Mouse (Mus musculus) olfactory bulb, adult 2 months (tissue): ENCODE results near the gene Nanp. TPM values are rescaled to one million over a fixed set of nuclear protein-coding genes. Genes with fewer than 3 reads are reported as not detected.

Source experiments
- H3K27ac ChIP-seq: fragments of 200-500 bp; 2 replicates; pipeline ENCODE4 v1.5.1; 2012; ENCODE audit warnings: low read depth, low read length; ENCODE audit not compliant: insufficient read depth
- H3K4me1 ChIP-seq: fragments of 200-500 bp; 2 replicates; pipeline ENCODE4 v1.6.1; 2012; ENCODE audit warnings: low read length; ENCODE audit not compliant: control insufficient read depth, insufficient read depth
- H3K4me3 ChIP-seq: fragments of 200-500 bp; 2 replicates; pipeline ENCODE4 v1.5.1; 2012; ENCODE audit warnings: mild to moderate bottlenecking, low read depth, low read length, moderate library complexity; ENCODE audit not compliant: insufficient read depth
- CTCF ChIP-seq: fragments of 200-500 bp; IDR thresholded peaks from 2 replicates; pipeline ENCODE4 v1.5.1; 2012; ENCODE audit warnings: low read depth, mild to moderate bottlenecking, low read length, moderate library complexity; ENCODE audit not compliant: insufficient read depth
- POLR2A ChIP-seq: fragments of 200-500 bp; IDR thresholded peaks from 2 replicates; pipeline ENCODE4 v1.6.1; 2012; ENCODE audit warnings: mild to moderate bottlenecking, low read depth, low read length, moderate library complexity; ENCODE audit not compliant: insufficient read depth
- WGBS: fragments of 180-500 bp; shearing (Covaris S2); methylation state at CpG from one replicate; pipeline ENCODE4 v1.1.7; 2018; 5-methylcytosine and 5-hydroxymethylcytosine counted together
- polyA plus RNA-seq: library from polyadenylated mRNA; stranded (reverse); fragments of >200 nt; gene quantifications from 2 replicates; pipeline ENCODE4 v1.2.4, GENCODE M21; 2012; ENCODE audit warnings: low replicate concordance; ENCODE audit not compliant: missing spikeins, insufficient read depth, insufficient read length

Gene Nanp
- polyA plus RNA-seq, 1 experiment = not detected

DNA sequence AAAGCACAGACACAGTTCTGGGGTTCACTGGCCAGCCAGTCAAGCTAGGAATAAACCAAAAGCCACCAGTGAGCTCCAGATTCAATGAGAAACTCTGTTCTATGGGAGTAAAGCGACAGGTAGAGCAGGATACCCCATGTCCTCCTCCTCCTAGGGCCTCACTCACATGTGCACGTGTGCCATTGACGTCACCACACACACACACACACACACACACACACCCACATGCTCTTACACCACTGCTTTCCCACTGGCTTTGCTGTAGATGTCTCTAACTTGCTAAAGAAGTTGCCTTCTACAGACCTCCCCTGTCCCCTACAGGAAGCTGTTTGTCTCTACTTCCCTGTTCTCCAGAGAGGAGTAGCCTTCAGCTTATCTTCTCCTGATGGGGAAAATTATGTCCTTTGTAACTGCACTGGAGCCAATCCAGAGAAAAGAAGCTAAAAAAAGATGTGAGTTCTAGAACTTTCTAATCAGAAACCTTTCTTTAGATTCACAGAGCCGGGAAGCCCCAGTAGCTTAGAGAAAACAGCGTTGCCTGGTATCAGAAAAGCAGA, 37.5 kb downstream of the Nanp start:
- Histone ChIP-seq H3K27ac (no peak overlapping the region), H3K4me1 (no peaks in the 10 kb centered on the region), H3K4me3 (no peak overlapping the region)
- 64% methylated on average over 5 of the region's 5 CpGs for WGBS
- no peak for TF ChIP-seq CTCF
- TF ChIP-seq POLR2A = no peak

DNA sequence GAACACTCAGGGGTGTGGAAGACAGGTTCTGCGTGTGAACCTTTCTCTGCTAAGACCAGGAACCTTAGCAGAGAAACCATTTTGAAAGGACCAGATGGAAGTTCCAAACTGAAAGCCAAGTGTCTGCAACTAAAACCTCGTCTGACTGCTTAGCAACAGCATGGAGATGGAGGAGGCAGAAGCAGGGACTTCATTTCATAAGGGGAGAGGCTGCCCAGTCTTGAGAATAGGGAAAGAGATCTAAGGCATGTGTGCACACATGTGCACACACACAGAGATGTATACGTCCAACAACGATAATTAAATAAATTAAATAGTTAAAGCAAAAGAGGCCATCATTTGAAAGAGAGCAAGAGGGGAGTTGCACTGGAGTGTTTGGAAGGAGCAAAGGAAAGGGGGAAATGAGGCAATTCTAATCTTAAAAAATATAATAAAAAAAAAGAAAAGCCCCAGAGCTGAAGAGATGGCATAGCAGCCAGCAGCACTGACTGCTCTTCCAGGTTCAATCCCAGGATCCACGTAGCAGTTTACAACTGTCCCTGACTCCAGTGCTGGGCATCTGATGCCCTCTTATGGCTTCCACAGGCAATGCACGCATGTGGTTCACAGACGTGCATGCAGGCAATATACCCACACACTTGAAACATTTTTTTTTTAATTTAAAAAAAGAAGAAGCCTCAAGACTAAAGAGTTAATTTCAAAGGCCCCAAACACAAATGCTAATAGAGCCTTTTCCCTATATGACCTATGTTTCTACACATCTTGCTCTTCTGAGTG, 38.6 kb downstream of the Nanp start:
- 49% methylated on average over 7 of the region's 7 CpGs for WGBS

DNA sequence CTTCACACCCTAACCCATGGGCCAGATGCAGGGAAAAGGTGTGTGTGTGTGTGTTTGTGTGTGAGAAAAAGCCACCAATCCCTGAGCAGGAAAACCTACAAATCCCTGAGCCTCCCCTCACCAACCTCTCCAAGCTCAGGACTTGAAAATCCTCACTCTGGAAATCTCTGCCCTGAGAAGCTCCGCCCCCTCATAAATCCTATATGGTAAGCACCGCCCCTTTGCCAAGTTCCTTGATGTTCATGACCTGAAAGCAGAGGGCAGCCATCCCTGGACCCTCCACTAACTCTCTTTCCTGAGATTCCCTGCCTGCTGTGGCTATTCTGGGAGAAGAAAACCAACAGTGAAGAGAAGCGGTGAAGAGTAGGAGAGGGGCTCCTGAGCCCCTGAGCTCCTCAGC, 40.2 kb downstream of the Nanp start:
- WGBS = 82% methylated on average over 3 of the region's 3 CpGs
- TF ChIP-seq CTCF (no peak), POLR2A (no peak)

More for the DNA sequence above, 38.6 kb downstream of the Nanp start:
- H3K4me3 ChIP-seq = no peak overlapping the region
- H3K27ac ChIP-seq = no peak overlapping the region
- H3K4me1 ChIP-seq = no peaks in the 10 kb centered on the region
- no peak for TF ChIP-seq POLR2A
- TF ChIP-seq CTCF = no peak

DNA sequence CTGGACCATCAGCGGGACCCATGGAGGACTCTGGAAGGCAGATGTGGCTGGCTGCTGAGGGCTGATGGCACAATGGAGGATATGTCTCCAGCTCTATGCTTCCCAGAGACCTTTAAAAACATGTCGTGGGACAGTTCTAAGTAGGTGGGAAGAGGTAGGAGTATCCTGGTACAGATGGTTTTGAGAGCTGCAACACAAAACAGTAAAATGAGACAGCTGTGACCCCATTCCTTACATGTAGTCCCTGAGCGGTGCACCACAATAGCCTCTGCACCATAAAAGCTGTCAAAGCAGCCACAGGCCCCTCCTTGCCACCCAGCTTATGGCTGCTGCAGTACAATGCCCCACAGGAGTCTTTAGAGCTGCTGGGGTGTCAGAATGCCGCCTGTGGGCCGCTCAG, 41.6 kb downstream of the Nanp start:
- no peak overlapping the region for H3K4me3 ChIP-seq
- no peaks in the 10 kb centered on the region for H3K4me1 ChIP-seq
- WGBS = 76% methylated on average over 5 of the region's 5 CpGs
- no peak overlapping the region for H3K27ac ChIP-seq
- TF ChIP-seq CTCF = no peak
- no peak for TF ChIP-seq POLR2A

More for the DNA sequence above, 40.2 kb downstream of the Nanp start:
- Histone ChIP-seq H3K27ac (no peak overlapping the region), H3K4me1 (no peaks in the 10 kb centered on the region), H3K4me3 (no peak overlapping the region)

- Histone ChIP-seq H3K27ac (no peak overlapping the region), H3K4me3 (no peak overlapping the region), H3K4me1 (no peaks in the 10 kb centered on the region)
- TF ChIP-seq CTCF = no peak
- TF ChIP-seq POLR2A = no peak
- 84% methylated on average over 4 of the region's 4 CpGs for WGBS
These were observed 43.9 kb downstream of the Nanp start for GRCm38 (mm10) chr2:150995324-150995723.

- no peak for TF ChIP-seq POLR2A
- no peak for TF ChIP-seq CTCF
- H3K4me1 ChIP-seq = no peaks in the 10 kb centered on the region
- H3K27ac ChIP-seq = no peak overlapping the region
- no peak overlapping the region for H3K4me3 ChIP-seq
- WGBS = 86% methylated on average over 4 of the region's 4 CpGs
These were observed 48.1 kb downstream of the Nanp start for GRCm38 (mm10) chr2:150991050-150991449.

- Histone ChIP-seq H3K27ac (no peak overlapping the region), H3K4me3 (no peak overlapping the region), H3K4me1 (no peaks in the 10 kb centered on the region)
- TF ChIP-seq POLR2A (no peak), CTCF (no peak)
- WGBS = 84% methylated on average over 2 of the region's 2 CpGs
These were observed 48.7 kb downstream of the Nanp start for GRCm38 (mm10) chr2:150990506-150990905.

- H3K4me3 ChIP-seq = no peak overlapping the region
- TF ChIP-seq CTCF (no peak), POLR2A (no peak)
- no peaks in the 10 kb centered on the region for H3K4me1 ChIP-seq
- 99% methylated on average over 2 of the region's 2 CpGs for WGBS
- no peak overlapping the region for H3K27ac ChIP-seq
These were observed 53.8 kb downstream of the Nanp start for GRCm38 (mm10) chr2:150985359-150985758.

- no peaks in the 10 kb centered on the region for H3K4me1 ChIP-seq
- H3K27ac ChIP-seq = no peak overlapping the region
- TF ChIP-seq POLR2A (no peak), CTCF (no peak)
- H3K4me3 ChIP-seq = no peak overlapping the region
These were observed 57.1 kb downstream of the Nanp start for GRCm38 (mm10) chr2:150982051-150982450.

DNA sequence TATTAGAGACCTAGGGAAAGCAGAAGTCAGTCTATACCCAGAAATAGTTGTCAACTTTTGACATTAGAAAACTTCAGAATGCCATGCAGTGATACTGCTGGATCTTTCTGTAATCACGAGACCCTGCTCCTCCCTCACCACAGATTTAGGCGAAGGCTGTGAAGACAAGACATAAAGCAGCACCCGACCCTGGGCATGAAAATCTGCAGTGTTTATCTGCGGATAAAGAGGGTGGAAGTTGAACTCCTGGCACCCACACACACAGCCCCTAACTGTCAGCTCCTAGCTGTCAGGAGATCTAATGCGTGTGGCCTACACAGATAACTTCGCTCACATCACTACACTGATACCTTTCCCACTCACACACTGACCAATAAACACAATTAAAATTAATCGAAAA, 57.7 kb downstream of the Nanp start:
- H3K27ac ChIP-seq = no peak overlapping the region
- no peaks in the 10 kb centered on the region for H3K4me1 ChIP-seq
- H3K4me3 ChIP-seq = no peak overlapping the region
- 88% methylated on average over 7 of the region's 7 CpGs for WGBS
- TF ChIP-seq POLR2A = no peak
- no peak for TF ChIP-seq CTCF
